Mouse (Mus musculus): ENCODE data around the gene Acox1. TPM values are rescaled to one million over a fixed set of nuclear protein-coding genes. Genes with fewer than 3 reads are reported as not detected.
A peak's percentile ranks its signal among the peaks of the same experiment; 100 is the strongest.

Gene Acox1
- total and polyA plus RNA-seq, 3 experiments = 16.1 to 16.8 TPM; not detected in 1

DNA sequence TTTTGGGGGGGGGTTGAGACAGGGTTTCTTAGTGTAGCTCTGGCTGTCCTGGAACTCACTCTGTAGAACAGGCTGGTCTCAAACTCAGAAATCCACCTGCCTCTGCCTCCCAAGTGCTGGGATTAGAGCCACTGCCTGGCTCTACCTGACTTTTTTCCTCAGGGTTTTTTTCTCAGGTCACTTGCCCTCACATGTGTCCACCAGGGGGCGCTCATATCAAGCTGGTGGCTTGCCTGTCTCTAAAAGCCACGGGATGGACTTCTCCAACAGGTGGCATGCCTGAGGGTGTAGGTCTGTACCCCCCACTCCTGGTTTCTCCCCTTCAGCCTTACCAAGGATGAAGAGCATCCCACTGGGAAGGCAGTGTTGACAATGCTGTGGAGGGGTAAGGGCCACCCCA lies 27.6 kb upstream of the Acox1 start (continued):
- TF ChIP-seq E2F4 (IDR thresholded peaks at IDR 0.05; ENCODE audit: borderline replicate concordance, low read depth, low read length) (no peak), GABPA (IDR thresholded peaks at IDR 0.05; ENCODE audit: low read depth, low read length) (no peak), MYB (IDR thresholded peaks at IDR 0.05; ENCODE audit: low read depth, low read length) (no peak), ZMIZ1 (IDR thresholded peaks at IDR 0.05; ENCODE audit: low read depth, low read length) (no peak), ZNF384 (IDR thresholded peaks at IDR 0.05; ENCODE audit: low read depth, low read length) (peak; percentile 85), JUND (IDR thresholded peaks at IDR 0.05; ENCODE audit: low read depth, low read length) (no peak), HCFC1 (IDR thresholded peaks at IDR 0.05; ENCODE audit: low read depth, low read length) (no peak), MAFK (IDR thresholded peaks at IDR 0.05; ENCODE audit: borderline replicate concordance, low read depth, low read length) (no peak), USF1 (IDR thresholded peaks at IDR 0.05; ENCODE audit: low read depth, low read length) (no peak), BHLHE40 (IDR thresholded peaks at IDR 0.05; ENCODE audit: borderline replicate concordance, low read depth, low read length) (no peak), ETS1 (IDR thresholded peaks at IDR 0.05; ENCODE audit: low read depth, low read length) (no peak), MEF2A (IDR thresholded peaks at IDR 0.05; ENCODE audit: extremely low read depth, insufficient replicate concordance, low read depth, low read length, poor library complexity, severe bottlenecking) (no peak), TBP (IDR thresholded peaks at IDR 0.05; ENCODE audit: low read depth, low read length) (no peak), NELFE (IDR thresholded peaks at IDR 0.05; ENCODE audit: low read depth, low read length) (no peak), NRF1 (IDR thresholded peaks at IDR 0.05; ENCODE audit: insufficient read depth, low read depth, low read length, poor library complexity, severe bottlenecking) (no peak), ELF1 (IDR thresholded peaks at IDR 0.05; ENCODE audit: low read depth, low read length) (no peak), SMC3 (IDR thresholded peaks at IDR 0.05; ENCODE audit: low read depth, low read length) (peak; percentile 99), GATA1 (IDR thresholded peaks at IDR 0.05; ENCODE audit: low read depth, low read length) (no peak), ZC3H11A (IDR thresholded peaks at IDR 0.05; ENCODE audit: low read depth, low read length) (peak; percentile 97), TCF12 (IDR thresholded peaks at IDR 0.05; ENCODE audit: low read depth, low read length) (no peak)

DNA sequence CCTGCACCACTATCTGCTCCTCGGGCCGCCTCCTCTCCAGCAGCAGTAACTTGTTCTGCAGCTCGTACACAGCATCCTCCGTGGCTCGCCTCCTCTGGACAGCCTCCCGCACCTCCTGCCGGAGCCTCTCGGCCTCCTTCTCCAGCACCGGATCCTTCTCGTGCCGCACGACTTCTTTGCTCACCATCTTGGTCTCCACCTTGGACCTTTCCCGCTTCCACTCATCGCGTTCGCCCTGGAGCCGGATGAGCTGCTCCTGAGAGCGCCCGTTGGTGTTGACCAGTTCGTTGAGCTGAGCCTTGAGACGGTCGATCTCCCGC lies 23.9 kb upstream of the Acox1 start:
- H3K36me3 ChIP-seq (ENCODE audit: control insufficient read depth in 1 of 2, insufficient read depth in 2 of 2, low read length in 2 of 2) = no peaks in the 10 kb centered on the region
- no peak for DNase-seq (ENCODE audit: low read depth, low spot score)
- TF ChIP-seq RAD21 (IDR thresholded peaks at IDR 0.05; ENCODE audit: low read depth, low read length) = no peak
- TF ChIP-seq GABPA (IDR thresholded peaks at IDR 0.05; ENCODE audit: low read depth, low read length) = no peak
- TF ChIP-seq MAFK (IDR thresholded peaks at IDR 0.05; ENCODE audit: borderline replicate concordance, low read depth, low read length) = no peak
- TF ChIP-seq MYC (IDR thresholded peaks at IDR 0.05; ENCODE audit: low read depth, low read length) = no peak
- TF ChIP-seq POLR2AphosphoS5 (IDR thresholded peaks at IDR 0.05; ENCODE audit: borderline replicate concordance, low read depth, low read length) = no peak
- no peak for TF ChIP-seq HCFC1 (IDR thresholded peaks at IDR 0.05; ENCODE audit: low read depth, low read length)
- TF ChIP-seq SIN3A (IDR thresholded peaks at IDR 0.05; ENCODE audit: low read length) = no peak
- no peak for TF ChIP-seq ZMIZ1 (IDR thresholded peaks at IDR 0.05; ENCODE audit: low read depth, low read length)
- no peak overlapping the region for H3K9ac ChIP-seq (ENCODE audit: control insufficient read depth, low read depth, low read length, poor library complexity, severe bottlenecking)
- H3K27me3 ChIP-seq (ENCODE audit: control insufficient read depth in 1 of 2, insufficient read depth in 2 of 2, low read length in 2 of 2) = no peaks in the 10 kb centered on the region
- H3K4me1 ChIP-seq (ENCODE audit: control insufficient read depth in 1 of 2, insufficient read depth in 2 of 2, low read length in 2 of 2) = peaks cover 0 to 13% of the 10 kb centered on the region in 2 experiments; a peak in 1 of 4 replicates
- H3K27ac ChIP-seq (ENCODE audit: control insufficient read depth, low read depth, low read length) = no peak overlapping the region
- H3K9me3 ChIP-seq (replicated peaks; ENCODE audit: insufficient read depth, low read length) = no peaks in the 10 kb centered on the region
- no peak overlapping the region for H3K4me3 ChIP-seq (ENCODE audit: control insufficient read depth in 1 of 2, insufficient read depth in 1 of 2, low read depth in 2 of 2, low read length in 2 of 2)
- no peaks in the 10 kb centered on the region for H3K79me2 ChIP-seq (ENCODE audit: control insufficient read depth, insufficient read depth, low read length, poor library complexity)
